Mouse (Mus musculus): ENCODE results near the gene Iqgap2. TPM values are rescaled to one million over a fixed set of nuclear protein-coding genes. Genes with fewer than 3 reads are reported as not detected.

The Iqgap2 gene
- total and polyA plus RNA-seq, 2 experiments from 2014 or later, result 0.83 to 1.3 TPM

- Histone ChIP-seq H3K9me3 (replicated peaks; ENCODE audit: control insufficient read depth, low read length) (no peaks in the 10 kb centered on the region), H3K9ac (replicated peaks; ENCODE audit: low read depth, low read length) (no peak overlapping the region), H3K27me3 (ENCODE audit: control insufficient read depth, insufficient read depth, low read length) (peaks cover 12% of the 10 kb centered on the region; the same call in 1 of the 2 replicates), H3K27ac (ENCODE audit: low read depth) (no peak overlapping the region), H3K4me2 (ENCODE audit: low read depth, low read length) (no peak overlapping the region; the same call in 1 of the 2 replicates), H3K36me3 (replicated peaks; ENCODE audit: control insufficient read depth, insufficient read depth, low read length) (no peaks in the 10 kb centered on the region), H3K4me3 (ENCODE audit: low read depth, low read length) (no peak overlapping the region), H3K4me1 (ENCODE audit: control insufficient read depth, insufficient read depth) (peaks cover 8% of the 10 kb centered on the region)
- ATAC-seq (ENCODE audit: insufficient read depth, low read depth) (no peak), DNase-seq (ENCODE audit: low spot score) (no peak)
- 34% methylated on average over 8 of the region's 8 CpGs for WGBS
- TF ChIP-seq EP300 (IDR thresholded peaks at IDR 0.05; ENCODE audit: low read depth), result no peak
- TF ChIP-seq CTCF (IDR thresholded peaks at IDR 0.05; ENCODE audit: low read depth), result no peak
Observed at GRCm38 (mm10) chr13:95889981-95890545, 1.7 kb downstream of the Iqgap2 start.

GRCm38 (mm10) chr13:95889366-95889765, 2.4 kb downstream of the Iqgap2 start:
- Histone ChIP-seq H3K4me2 (ENCODE audit: low read depth, low read length) (no peak overlapping the region), H3K27ac (ENCODE audit: low read depth) (no peak overlapping the region), H3K4me1 (ENCODE audit: control insufficient read depth, insufficient read depth) (peaks cover 8% of the 10 kb centered on the region), H3K9ac (replicated peaks; ENCODE audit: low read depth, low read length) (no peak overlapping the region), H3K9me3 (replicated peaks; ENCODE audit: control insufficient read depth, low read length) (no peaks in the 10 kb centered on the region), H3K36me3 (replicated peaks; ENCODE audit: control insufficient read depth, insufficient read depth, low read length) (no peaks in the 10 kb centered on the region), H3K27me3 (ENCODE audit: control insufficient read depth, insufficient read depth, low read length) (peaks cover 12% of the 10 kb centered on the region; the same call in 1 of the 2 replicates), H3K4me3 (ENCODE audit: low read depth, low read length) (no peak overlapping the region)
- no peak for ATAC-seq (ENCODE audit: insufficient read depth, low read depth)
- WGBS, result 91% methylated on average over 10 of the region's 10 CpGs
- TF ChIP-seq EP300 (IDR thresholded peaks at IDR 0.05; ENCODE audit: low read depth) (no peak), CTCF (IDR thresholded peaks at IDR 0.05; ENCODE audit: low read depth) (no peak)
- DNase-seq (ENCODE audit: low spot score), result no peak

- Histone ChIP-seq H3K4me2 (ENCODE audit: low read depth, low read length) (no peak overlapping the region), H3K4me3 (ENCODE audit: low read depth, low read length) (no peak overlapping the region), H3K36me3 (replicated peaks; ENCODE audit: control insufficient read depth, insufficient read depth, low read length) (no peaks in the 10 kb centered on the region), H3K9ac (replicated peaks; ENCODE audit: low read depth, low read length) (no peak overlapping the region), H3K27me3 (ENCODE audit: control insufficient read depth, insufficient read depth, low read length) (peaks cover 12% of the 10 kb centered on the region; the same call in 1 of the 2 replicates), H3K27ac (ENCODE audit: low read depth) (no peak overlapping the region), H3K4me1 (ENCODE audit: control insufficient read depth, insufficient read depth) (peaks cover 8% of the 10 kb centered on the region), H3K9me3 (replicated peaks; ENCODE audit: control insufficient read depth, low read length) (no peaks in the 10 kb centered on the region)
- TF ChIP-seq EP300 (IDR thresholded peaks at IDR 0.05; ENCODE audit: low read depth) (no peak), CTCF (IDR thresholded peaks at IDR 0.05; ENCODE audit: low read depth) (no peak)
- no peak for DNase-seq (ENCODE audit: low spot score)
- ATAC-seq (ENCODE audit: insufficient read depth, low read depth), result no peak
- WGBS, result 85% methylated on average over 12 of the region's 12 CpGs
Observed at GRCm38 (mm10) chr13:95888621-95889020, 3.1 kb downstream of the Iqgap2 start.

GRCm38 (mm10) chr13:95888170-95888569, 3.6 kb downstream of the Iqgap2 start:
- Histone ChIP-seq H3K27ac (ENCODE audit: low read depth) (no peak overlapping the region), H3K36me3 (replicated peaks; ENCODE audit: control insufficient read depth, insufficient read depth, low read length) (no peaks in the 10 kb centered on the region), H3K4me2 (ENCODE audit: low read depth, low read length) (no peak overlapping the region), H3K9me3 (replicated peaks; ENCODE audit: control insufficient read depth, low read length) (no peaks in the 10 kb centered on the region), H3K4me3 (ENCODE audit: low read depth, low read length) (no peak overlapping the region), H3K4me1 (ENCODE audit: control insufficient read depth, insufficient read depth) (peaks cover 8% of the 10 kb centered on the region), H3K9ac (replicated peaks; ENCODE audit: low read depth, low read length) (no peak overlapping the region), H3K27me3 (ENCODE audit: control insufficient read depth, insufficient read depth, low read length) (peaks cover 12% of the 10 kb centered on the region; the same call in 1 of the 2 replicates)
- DNase-seq (ENCODE audit: low spot score) (no peak), ATAC-seq (ENCODE audit: insufficient read depth, low read depth) (no peak)
- 65% methylated on average over 4 of the region's 4 CpGs for WGBS
- no peak for TF ChIP-seq EP300 (IDR thresholded peaks at IDR 0.05; ENCODE audit: low read depth)
- no peak for TF ChIP-seq CTCF (IDR thresholded peaks at IDR 0.05; ENCODE audit: low read depth)

- no peaks in the 10 kb centered on the region for H3K9me3 ChIP-seq (replicated peaks; ENCODE audit: control insufficient read depth, low read length)
- H3K4me3 ChIP-seq (ENCODE audit: low read depth, low read length), result no peak overlapping the region
- no peak overlapping the region for H3K9ac ChIP-seq (replicated peaks; ENCODE audit: low read depth, low read length)
- H3K27ac ChIP-seq (ENCODE audit: low read depth), result no peak overlapping the region
- peaks cover 12% of the 10 kb centered on the region; the same call in 1 of the 2 replicates for H3K27me3 ChIP-seq (ENCODE audit: control insufficient read depth, insufficient read depth, low read length)
- H3K4me1 ChIP-seq (ENCODE audit: control insufficient read depth, insufficient read depth), result peaks cover 8% of the 10 kb centered on the region
- no peak for TF ChIP-seq CTCF (IDR thresholded peaks at IDR 0.05; ENCODE audit: low read depth)
- TF ChIP-seq EP300 (IDR thresholded peaks at IDR 0.05; ENCODE audit: low read depth), result no peak
- 76% methylated on average over 7 of the region's 7 CpGs for WGBS
- no peak overlapping the region for H3K4me2 ChIP-seq (ENCODE audit: low read depth, low read length)
- ATAC-seq (ENCODE audit: insufficient read depth, low read depth), result no peak
- H3K36me3 ChIP-seq (replicated peaks; ENCODE audit: control insufficient read depth, insufficient read depth, low read length), result no peaks in the 10 kb centered on the region
- DNase-seq (ENCODE audit: low spot score), result no peak
Observed at GRCm38 (mm10) chr13:95887375-95887774, 4.3 kb downstream of the Iqgap2 start.

- H3K4me3 ChIP-seq (ENCODE audit: low read depth, low read length), result no peak overlapping the region
- no peak overlapping the region for H3K9ac ChIP-seq (replicated peaks; ENCODE audit: low read depth, low read length)
- no peak overlapping the region for H3K4me2 ChIP-seq (ENCODE audit: low read depth, low read length)
- H3K27ac ChIP-seq (ENCODE audit: low read depth), result no peak overlapping the region
- ATAC-seq (ENCODE audit: insufficient read depth, low read depth) (no peak), DNase-seq (ENCODE audit: low spot score) (no peak)
- peaks cover 3% of the 10 kb centered on the region; the same call in 1 of the 2 replicates for H3K27me3 ChIP-seq (ENCODE audit: control insufficient read depth, insufficient read depth, low read length)
- H3K4me1 ChIP-seq (ENCODE audit: control insufficient read depth, insufficient read depth), result no peaks in the 10 kb centered on the region
- 0 out of 2 replicates have a peak, but pooled peaks cover 3% of the 10 kb centered on the region for H3K9me3 ChIP-seq (replicated peaks; ENCODE audit: control insufficient read depth, low read length)
- H3K36me3 ChIP-seq (replicated peaks; ENCODE audit: control insufficient read depth, insufficient read depth, low read length), result no peaks in the 10 kb centered on the region
- WGBS, result 70% methylated on average over 3 of the region's 3 CpGs
- TF ChIP-seq CTCF (IDR thresholded peaks at IDR 0.05; ENCODE audit: low read depth) (no peak), EP300 (IDR thresholded peaks at IDR 0.05; ENCODE audit: low read depth) (no peak)
Observed at GRCm38 (mm10) chr13:95884455-95884854, 7.3 kb downstream of the Iqgap2 start.

Data from heart, postnatal 0 days (tissue).